Mouse (Mus musculus) common myeloid progenitor, adult 5-6 weeks (primary cell): Measurements from ENCODE around the gene Myo15b. TPM values are rescaled to one million over a fixed set of nuclear protein-coding genes. Genes with fewer than 3 reads are reported as not detected.

ENCODE experiments used
- ATAC-seq: replicated peaks from 2 replicates; pipeline ENCODE4 v1.8.0; 2016; ENCODE audit warnings: low read depth, mild to moderate bottlenecking, moderate TSS enrichment, inconsistent platforms; ENCODE audit not compliant: poor library complexity, severe bottlenecking
- total RNA-seq: library from RNA; stranded (forward); fragments of 200-1000, 187-1606 nt; gene quantifications from 2 replicates; pipeline ENCODE4 v1.2.3, GENCODE M21; 2017

Myo15b gene
- total RNA-seq, 1 experiment from 2014 or later: 3.7 TPM

GRCm38 (mm10) chr11:115859143-115859945 is 1.1 kb downstream of the Myo15b start:
- ATAC-seq: peak; percentile 93

DNA sequence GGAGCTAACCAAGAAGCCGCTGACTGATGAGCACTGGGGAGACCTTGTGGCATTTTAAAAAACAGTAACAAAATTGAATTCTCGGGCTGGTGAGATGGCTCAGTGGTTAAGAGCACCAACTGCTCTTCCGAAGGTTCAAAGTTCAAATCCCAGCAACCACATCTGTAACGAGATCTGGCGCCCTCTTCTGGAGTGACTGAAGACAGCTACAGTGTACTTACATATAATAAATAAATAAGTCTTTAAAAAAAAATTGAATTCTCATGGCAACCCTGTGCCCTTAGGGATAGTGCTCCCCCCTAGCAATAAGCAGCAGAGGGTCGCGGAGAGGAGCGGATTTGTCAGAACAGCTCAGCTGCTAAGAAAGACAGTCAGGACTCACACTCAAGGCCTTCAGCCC is 5.7 kb downstream of the Myo15b start:
- no peak for ATAC-seq

DNA sequence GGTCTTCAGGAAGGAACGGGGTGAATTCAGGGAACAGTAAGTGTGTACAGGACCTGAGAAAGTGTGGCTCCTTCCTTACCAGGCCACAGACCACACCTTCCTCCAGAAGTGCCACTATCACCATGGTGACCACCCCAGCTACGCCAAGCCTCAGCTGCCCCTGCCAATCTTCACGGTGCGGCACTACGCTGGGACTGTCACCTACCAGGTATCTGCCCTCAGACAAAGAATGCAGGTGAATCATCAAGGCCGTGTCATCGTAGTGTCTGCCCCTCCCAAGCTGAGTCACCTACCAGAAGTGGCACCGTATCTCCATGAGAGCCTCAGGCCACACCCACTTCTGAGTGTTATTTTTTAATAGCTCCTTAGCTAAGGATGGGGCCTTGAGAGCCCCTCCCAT is 11.2 kb downstream of the Myo15b start:
- ATAC-seq: peak; percentile 83

GRCm38 (mm10) chr11:115872437-115872836 is 14.2 kb downstream of the Myo15b start:
- ATAC-seq: no peak

GRCm38 (mm10) chr11:115875935-115876334 is 17.7 kb downstream of the Myo15b start:
- ATAC-seq: no peak

GRCm38 (mm10) chr11:115876438-115876837 is 18.2 kb downstream of the Myo15b start:
- no peak for ATAC-seq

DNA sequence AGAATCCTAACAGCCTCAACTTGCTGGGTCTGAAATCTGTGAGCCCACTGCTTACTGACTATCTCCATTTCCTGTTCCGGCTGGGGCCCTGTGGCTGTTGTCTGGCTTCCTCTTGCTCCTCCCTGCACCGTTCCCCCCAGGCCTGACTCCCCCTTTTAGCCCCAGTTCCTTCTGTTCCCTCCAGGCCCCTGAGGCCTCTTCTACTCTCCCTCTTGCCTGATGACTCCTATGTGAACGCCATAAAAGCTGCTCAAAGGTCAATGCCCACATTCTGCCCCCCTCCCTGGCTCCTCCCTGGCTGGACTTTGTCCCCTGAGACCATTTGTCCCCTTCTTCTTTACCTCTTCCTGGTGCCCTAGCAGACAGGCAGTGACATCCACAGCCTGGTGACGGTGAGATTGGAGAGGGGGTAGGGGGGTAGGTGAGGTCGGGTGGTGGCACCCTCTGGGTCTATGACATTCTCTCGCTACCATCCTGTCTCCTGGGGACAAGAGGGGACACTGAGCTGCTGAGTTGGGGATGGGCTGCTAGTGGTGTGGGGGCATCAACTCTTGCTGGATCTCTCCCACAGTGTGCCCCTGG is 19.1 kb downstream of the Myo15b start:
- peak; percentile 69 for ATAC-seq

- no peak for ATAC-seq
Measured at GRCm38 (mm10) chr11:115878071-115878470, 19.9 kb downstream of the Myo15b start.

DNA sequence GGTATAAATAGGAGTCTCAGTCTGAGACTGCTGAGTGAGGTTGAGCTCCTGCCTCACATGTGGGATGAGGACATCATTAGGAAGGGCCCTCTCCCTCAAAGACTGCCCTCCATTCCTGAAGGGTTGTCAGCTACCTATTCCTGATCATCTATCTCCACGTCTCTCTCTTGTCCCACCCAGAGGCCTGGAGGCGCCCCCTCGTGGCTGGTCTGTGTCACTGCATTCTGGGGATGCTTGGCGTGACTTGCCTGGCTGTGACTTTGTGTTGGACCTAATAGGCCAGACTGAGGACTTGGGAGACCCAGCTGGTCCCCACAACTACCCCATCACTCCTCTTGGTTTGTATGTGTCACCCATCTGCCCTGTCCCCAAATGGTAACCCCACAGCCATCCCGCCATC is 22.8 kb downstream of the Myo15b start:
- ATAC-seq: peak; percentile 52; the same call in 1 of the 2 replicates

DNA sequence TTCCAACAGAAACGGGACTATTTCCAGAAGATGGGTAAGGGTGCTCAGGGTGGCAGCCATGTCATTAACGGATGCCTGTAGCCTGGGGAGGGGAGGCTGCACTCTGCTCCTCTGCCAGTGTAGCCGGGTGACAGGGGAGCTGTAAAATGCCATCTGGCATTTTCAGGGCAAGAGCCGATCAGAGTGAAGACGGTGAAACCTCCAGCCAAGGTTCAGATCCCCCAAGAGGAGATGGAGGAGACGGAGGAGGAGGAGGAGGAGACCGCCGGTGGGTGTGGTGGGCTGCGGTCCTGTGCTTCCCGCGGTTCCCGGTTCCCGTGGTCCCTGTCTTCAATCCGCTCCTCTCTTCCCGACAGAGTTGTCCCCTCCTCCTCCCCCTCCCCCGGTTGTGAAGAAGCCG is 25.0 kb downstream of the Myo15b start:
- ATAC-seq: no peak

DNA sequence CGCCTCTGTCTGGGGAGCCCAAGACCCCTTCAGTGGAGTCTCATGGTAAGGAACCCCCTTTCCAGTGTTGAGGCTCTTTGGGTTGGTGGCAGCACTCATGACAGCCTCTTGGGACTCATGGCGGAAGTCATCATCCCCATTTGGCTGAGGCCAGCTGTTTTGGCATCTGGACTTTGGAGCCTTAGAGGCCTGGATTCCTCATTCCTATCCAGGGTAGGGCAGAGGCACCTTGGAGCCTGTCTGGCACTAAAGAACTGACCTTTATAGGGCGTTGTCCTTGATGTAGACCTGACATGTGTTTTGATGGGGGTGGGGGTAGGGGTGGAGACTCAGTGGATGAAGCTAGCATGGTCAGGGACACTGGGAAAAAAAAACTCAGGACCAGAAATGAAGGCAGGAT is 26.2 kb downstream of the Myo15b start:
- no peak for ATAC-seq

DNA sequence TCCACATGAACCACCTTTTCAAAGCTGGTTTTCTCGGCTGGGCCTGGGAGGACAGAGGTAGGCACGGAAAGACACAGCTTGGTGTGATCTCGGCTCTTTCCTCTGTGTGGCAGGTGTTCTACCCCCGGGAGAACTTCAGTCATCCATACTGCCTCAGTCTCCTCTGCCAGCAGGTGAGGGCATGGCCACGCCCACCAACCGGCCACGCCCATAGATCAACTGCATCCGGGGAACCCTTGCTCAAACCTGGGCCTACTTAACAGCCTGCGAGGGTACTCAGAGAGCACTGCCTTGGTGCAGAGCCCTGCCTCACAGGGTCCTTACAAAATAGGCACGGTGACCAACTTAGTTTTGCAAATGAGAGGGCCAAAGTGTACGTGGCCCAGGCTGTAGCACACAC is 27.1 kb downstream of the Myo15b start:
- no peak for ATAC-seq

DNA sequence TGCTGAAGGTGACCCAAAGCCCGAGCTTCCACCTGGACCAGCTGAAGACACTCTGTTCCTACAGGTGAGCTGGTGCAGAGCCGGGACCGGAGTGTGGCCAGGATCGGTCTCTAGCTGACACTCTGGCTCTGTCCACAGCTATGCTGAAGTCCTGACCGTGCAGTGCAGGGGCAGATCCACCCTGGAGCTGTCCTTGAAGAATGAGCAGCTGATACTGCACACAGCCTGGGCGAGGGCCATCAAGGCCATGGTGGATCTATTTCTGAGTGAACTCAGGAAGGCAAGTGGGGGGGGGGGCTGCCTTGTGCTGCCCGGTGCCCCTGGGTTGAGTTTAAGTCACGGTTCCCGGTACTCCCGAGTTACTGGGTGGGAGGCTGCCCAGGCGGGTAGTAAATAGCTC is 28.2 kb downstream of the Myo15b start:
- no peak for ATAC-seq

GRCm38 (mm10) chr11:115888020-115888419 is 29.8 kb downstream of the Myo15b start:
- no peak for ATAC-seq

- ATAC-seq: no peak
Measured at GRCm38 (mm10) chr11:115889159-115889558, 31.0 kb downstream of the Myo15b start.

DNA sequence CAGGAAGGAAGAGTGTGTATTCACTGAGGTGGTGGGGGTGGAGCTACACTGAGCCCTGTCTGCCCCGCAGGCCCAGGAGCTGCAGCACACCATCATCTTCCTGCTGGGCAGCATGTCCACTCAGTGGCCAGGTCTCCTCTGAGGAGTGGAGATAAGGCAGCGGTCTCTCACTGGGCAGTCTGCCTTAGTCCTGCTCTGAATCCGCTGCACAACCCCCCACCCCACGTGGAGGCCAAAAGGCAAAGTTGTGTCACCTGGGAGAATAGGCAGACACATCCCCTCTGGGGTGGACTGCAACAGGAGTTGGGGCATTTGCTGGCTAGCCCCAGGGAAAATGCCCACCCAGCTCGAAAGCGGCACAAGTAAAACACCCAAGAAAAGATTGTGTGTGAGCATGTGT is 34.0 kb downstream of the Myo15b start:
- no peak for ATAC-seq

GRCm38 (mm10) chr11:115893071-115893470 is 34.9 kb downstream of the Myo15b start:
- ATAC-seq: no peak

DNA sequence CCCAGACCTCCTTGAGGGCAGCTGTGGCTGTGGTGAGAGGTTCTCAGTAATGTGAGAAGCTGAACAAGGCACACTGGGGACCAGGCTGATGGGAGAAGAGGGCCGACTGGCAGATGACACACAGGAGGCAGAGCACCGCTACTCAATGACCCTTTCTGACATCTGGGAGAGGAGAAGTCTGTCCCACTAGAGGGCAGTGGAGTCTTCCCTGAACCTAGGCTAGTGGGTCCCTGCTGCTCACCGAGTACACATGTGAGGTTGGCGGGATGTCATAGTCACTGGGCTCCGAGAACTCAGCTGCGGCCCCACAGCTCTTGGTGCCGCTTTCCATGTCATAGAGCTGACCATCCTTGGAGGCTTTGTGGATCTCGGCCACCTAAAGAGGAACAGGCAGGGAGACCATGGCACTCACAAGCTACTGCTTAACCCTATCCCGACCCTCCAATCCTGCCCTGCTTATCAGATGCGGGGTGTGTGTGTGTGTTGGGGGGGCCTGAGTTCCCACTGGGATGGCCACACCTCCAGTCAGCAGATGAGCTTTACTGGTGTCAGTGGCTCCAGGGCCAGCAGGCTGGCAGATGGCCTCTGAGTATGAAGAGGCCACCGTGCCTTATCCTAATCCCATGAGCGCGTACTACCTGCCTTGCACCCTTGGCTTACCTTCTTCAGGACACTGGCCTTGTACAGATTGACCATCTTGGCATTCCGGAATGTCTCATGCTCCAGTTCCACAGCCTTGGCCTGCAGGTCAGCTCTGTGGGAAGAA is 36.7 kb downstream of the Myo15b start:
- peak; percentile 50 for ATAC-seq

DNA sequence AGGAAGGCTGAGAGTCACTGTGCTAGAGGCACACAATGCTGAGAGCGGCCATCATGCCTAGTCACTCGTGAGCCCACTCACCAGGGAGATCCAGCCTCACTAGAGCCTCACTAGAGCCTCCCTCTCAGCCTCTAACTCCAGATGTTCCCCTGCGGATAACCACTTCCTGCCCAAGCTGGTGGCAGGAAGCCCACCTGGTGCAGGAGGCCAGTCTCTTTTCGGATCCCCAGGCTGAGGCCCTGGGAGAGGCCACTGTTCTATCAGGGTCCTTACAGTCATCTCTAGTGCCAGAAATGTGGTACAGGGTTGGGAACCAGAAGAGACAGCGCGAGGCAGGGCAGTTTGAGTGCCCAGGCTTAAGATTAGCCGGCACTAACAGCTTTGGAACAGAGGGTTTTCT is 40.2 kb downstream of the Myo15b start:
- peak; percentile 5 for ATAC-seq

DNA sequence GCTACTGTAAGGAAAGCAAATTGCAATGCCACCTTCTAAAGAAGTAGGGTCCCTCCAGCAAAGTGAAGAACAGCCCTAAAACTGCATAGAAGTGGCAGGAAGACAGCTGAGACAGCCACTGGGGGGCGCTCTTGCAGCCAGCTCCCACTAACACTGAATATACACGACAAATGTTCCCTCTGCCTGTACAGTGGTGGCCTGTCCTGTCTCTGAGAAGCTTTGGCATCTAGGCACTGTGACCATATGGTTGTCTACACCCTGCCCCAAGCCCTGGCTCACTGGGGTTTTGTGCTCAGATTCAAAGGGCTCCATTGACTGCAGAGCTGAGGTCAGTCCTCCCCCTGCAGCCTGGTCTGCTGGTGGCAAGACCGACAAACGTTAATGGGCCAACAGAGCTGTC is 40.7 kb downstream of the Myo15b start:
- 0 out of 2 replicates have a peak, but pooled peaks have one; percentile 10 for ATAC-seq
